Mouse (Mus musculus): ENCODE data around the gene Bicdl1.

DNA sequence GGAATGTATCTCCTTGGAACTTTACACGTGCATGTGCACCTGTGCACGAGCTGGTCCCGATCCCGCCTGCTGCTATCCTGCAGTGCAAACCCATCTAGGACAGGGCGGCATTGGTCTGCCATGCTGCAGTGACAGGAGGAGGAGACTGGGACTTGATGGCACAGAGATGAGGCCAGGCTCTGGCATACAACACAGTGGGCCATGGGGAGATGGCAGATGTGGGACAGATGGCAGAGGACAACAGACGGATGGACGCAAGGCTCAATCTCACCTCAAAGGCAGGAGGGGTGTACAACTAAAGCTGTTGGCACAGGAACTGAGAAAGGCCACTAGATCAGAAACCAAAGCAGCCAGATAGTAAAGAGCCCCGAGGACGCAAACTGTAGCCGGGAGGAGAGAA, 80.5 kb downstream of the Bicdl1 start:
- TF ChIP-seq CTCF (IDR thresholded peaks at IDR 0.05; ENCODE audit: low read depth) (no peak), EP300 (IDR thresholded peaks at IDR 0.05; ENCODE audit: low read depth) (no peak)

Measured in liver, postnatal 0 days (tissue).